Mouse (Mus musculus) telencephalon, adult 2 months (tissue): ENCODE data around the gene Nup85.

Experiments
- DNase-seq: peaks from one replicate; pipeline ENCODE4 v3.0.0-alpha.2; 2011; ENCODE audit warnings: low read depth, low spot score

The Nup85 gene

GRCm38 (mm10) chr11:115613138-115613945, 49.1 kb downstream of the Nup85 start:
- no peak for DNase-seq

- no peak for DNase-seq
Observed at GRCm38 (mm10) chr11:115614346-115615107, 50.3 kb downstream of the Nup85 start.

- no peak for DNase-seq
Observed at GRCm38 (mm10) chr11:115615108-115615825, 51.0 kb downstream of the Nup85 start.

- DNase-seq: no peak
Observed at GRCm38 (mm10) chr11:115615875-115616274, 51.6 kb downstream of the Nup85 start.

- no peak for DNase-seq
Observed at GRCm38 (mm10) chr11:115616371-115616770, 52.1 kb downstream of the Nup85 start.

GRCm38 (mm10) chr11:115616893-115617292, 52.7 kb downstream of the Nup85 start:
- DNase-seq: no peak

GRCm38 (mm10) chr11:115618001-115618400, 53.8 kb downstream of the Nup85 start:
- DNase-seq: no peak

GRCm38 (mm10) chr11:115618732-115619516, 54.7 kb downstream of the Nup85 start:
- DNase-seq: no peak

- no peak for DNase-seq
Observed at GRCm38 (mm10) chr11:115619949-115620348, 55.7 kb downstream of the Nup85 start.

- DNase-seq: no peak
Observed at GRCm38 (mm10) chr11:115623487-115624070, 59.3 kb downstream of the Nup85 start.

GRCm38 (mm10) chr11:115625877-115626276, 61.6 kb downstream of the Nup85 start:
- DNase-seq: no peak

- DNase-seq: no peak
Observed at GRCm38 (mm10) chr11:115626824-115627616, 62.8 kb downstream of the Nup85 start.

GRCm38 (mm10) chr11:115627705-115628464, 63.7 kb downstream of the Nup85 start, which contains the start of gene Slc25a19:
Slc25a19 (minus strand) TSS chr11:115628295.
- DNase-seq: peak; percentile 100

GRCm38 (mm10) chr11:115628465-115629101, 64.3 kb downstream of the Nup85 start:
- DNase-seq: no peak

- no peak for DNase-seq
Observed at GRCm38 (mm10) chr11:115629734-115630531, 65.7 kb downstream of the Nup85 start.

- no peak for DNase-seq
Observed at GRCm38 (mm10) chr11:115630532-115631504, 66.6 kb downstream of the Nup85 start.

GRCm38 (mm10) chr11:115631505-115631890, 67.3 kb downstream of the Nup85 start:
- no peak for DNase-seq
